Mouse (Mus musculus): ENCODE measurements around the gene Cox8b. TPM values are rescaled to one million over a fixed set of nuclear protein-coding genes. Genes with fewer than 3 reads are reported as not detected.

Gene Cox8b
- total and polyA plus RNA-seq, 3 experiments = not detected

DNA sequence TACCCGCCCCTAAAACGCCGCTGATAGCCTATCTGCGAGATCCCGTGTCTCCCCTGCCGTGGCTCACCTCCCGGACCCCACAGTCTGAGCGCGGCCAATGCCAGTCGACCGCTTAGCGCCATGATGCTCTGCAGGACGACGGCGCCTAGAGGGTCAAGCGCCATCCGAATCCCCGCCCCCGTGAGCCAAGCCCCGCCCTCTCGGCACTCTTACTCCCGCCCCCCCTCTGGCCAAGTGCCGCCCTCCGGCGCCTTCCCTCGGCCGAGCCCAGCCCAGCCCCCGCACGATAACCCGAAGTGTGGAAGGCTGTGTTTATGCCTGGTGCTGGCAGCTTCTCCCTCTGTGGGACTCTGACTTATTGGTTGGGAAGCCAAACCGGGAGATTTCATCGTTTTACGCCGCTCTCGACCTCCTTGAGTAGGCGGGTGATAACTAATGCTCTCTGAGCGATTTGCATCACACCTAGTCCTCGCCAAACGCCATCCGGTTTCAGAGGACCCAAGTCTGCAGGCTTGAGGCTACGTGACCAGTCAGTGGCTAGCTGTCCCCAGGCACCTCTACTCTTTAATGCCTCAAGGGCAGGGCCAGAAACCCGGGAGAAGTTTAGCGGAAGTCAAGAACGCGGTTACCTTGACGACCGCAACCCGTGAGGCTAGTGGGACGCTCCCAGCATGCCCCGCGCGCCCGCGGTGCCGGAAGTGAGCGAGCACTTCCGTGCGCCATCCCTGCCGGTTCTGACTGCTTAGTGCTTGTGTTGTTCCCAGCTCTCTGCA is 18.4 kb downstream of the Cox8b start, which contains the start of the genes Psmd13 and Sirt3:
Psmd13 (plus strand) TSS at position 273 of the 773 bp plus-strand sequence.
Sirt3 (minus strand) TSS at position 614 of the 773 bp plus-strand sequence.
- DNase-seq (ENCODE audit: extremely low read depth) = peak; percentile 94
- peak within 1 kb of the TSS; percentile 67 for H3K27ac ChIP-seq (ENCODE audit: insufficient read depth, low read depth)
- peak within 1 kb of the TSS; percentile 64 for H3K4me2 ChIP-seq (ENCODE audit: insufficient read depth, low read depth, poor library complexity, severe bottlenecking)
- no peaks in the 10 kb centered on the region for H3K9me3 ChIP-seq (replicated peaks; ENCODE audit: low read length)
- peaks cover 29% of the 10 kb centered on the region for H3K79me2 ChIP-seq (replicated peaks; ENCODE audit: control insufficient read depth, extremely low read depth, insufficient read depth, poor library complexity, severe bottlenecking)
- TF ChIP-seq ZNF384 (IDR thresholded peaks at IDR 0.05; ENCODE audit: low read depth, low read length) (no peak), ZC3H11A (IDR thresholded peaks at IDR 0.05; ENCODE audit: low read depth, low read length) (no peak), POLR2A (IDR thresholded peaks at IDR 0.05; ENCODE audit: low read depth, low read length) (peak; percentile 89), KAT2A (IDR thresholded peaks at IDR 0.05; ENCODE audit: insufficient replicate concordance, low read length) (peak; percentile 89; the same call in 1 of the 2 replicates), ZKSCAN1 (IDR thresholded peaks at IDR 0.05; ENCODE audit: borderline replicate concordance, low read depth, low read length) (no peak), TCF12 (IDR thresholded peaks at IDR 0.05; ENCODE audit: low read depth, low read length) (peak; percentile 68), MAX (IDR thresholded peaks at IDR 0.05; ENCODE audit: low read length) (0 out of 2 replicates have a peak, but pooled peaks have one; percentile 2), ELF1 (IDR thresholded peaks at IDR 0.05; ENCODE audit: low read depth, low read length) (peak; percentile 96), CHD2 (IDR thresholded peaks at IDR 0.05; ENCODE audit: low read length) (peak; percentile 55; the same call in 1 of the 2 replicates), TBP (conservative IDR thresholded peaks at IDR 0.05; ENCODE audit: low read depth, low read length) (0 out of 2 replicates have a peak, but pooled peaks have one; percentile 64), ETS1 (conservative IDR thresholded peaks at IDR 0.05; ENCODE audit: low read depth, low read length) (no peak), MXI1 (IDR thresholded peaks at IDR 0.05; ENCODE audit: low read depth, low read length) (peak; percentile 96), NELFE (IDR thresholded peaks at IDR 0.05; ENCODE audit: low read depth, low read length) (peak; percentile 84), HCFC1 (IDR thresholded peaks at IDR 0.05; ENCODE audit: low read depth, low read length) (peak; percentile 91), JUN (IDR thresholded peaks at IDR 0.05; ENCODE audit: insufficient read depth, low read depth, low read length) (no peak), USF2 (conservative IDR thresholded peaks at IDR 0.05; ENCODE audit: low read depth, low read length) (no peak), UBTF (IDR thresholded peaks at IDR 0.05; ENCODE audit: low read depth, low read length) (no peak), POLR2AphosphoS2 (IDR thresholded peaks at IDR 0.05; ENCODE audit: low read depth, low read length) (peak; percentile 69; the same call in 1 of the 2 replicates), MAFK (IDR thresholded peaks at IDR 0.05; ENCODE audit: insufficient replicate concordance, low read length) (no peak), SIN3A (IDR thresholded peaks at IDR 0.05; ENCODE audit: low read length) (peak; percentile 98), ZMIZ1 (IDR thresholded peaks at IDR 0.05; ENCODE audit: low read depth, low read length) (0 out of 2 replicates have a peak, but pooled peaks have one; percentile 5), RCOR1 (conservative IDR thresholded peaks at IDR 0.05; ENCODE audit: low read depth, low read length) (no peak)
- no peaks in the 10 kb centered on the region for H3K27me3 ChIP-seq (replicated peaks)
- in situ Hi-C loops (cut with MboI; ENCODE audit: low pct_ligation_motif_present, low pct_unique_long_range_greater_than_20kb, low sequenced_read_pairs) (no loop called here), dilution Hi-C loops (cut with MboI; ENCODE audit: extremely low pct_ligation_motif_present, extremely low pct_unique_long_range_greater_than_20kb, low sequenced_read_pairs) (no loop called here)
- peak within 1 kb of the TSS; percentile 88 to 91 (median 91) for H3K4me3 ChIP-seq (replicated peaks in 1 of 3; ENCODE audit: low read depth in 2 of 3, low read length in 2 of 3, poor library complexity in 1 of 3)
- H3K9ac ChIP-seq (ENCODE audit: insufficient read depth, low read depth) = peak within 1 kb of the TSS; percentile 93
- H3K36me3 ChIP-seq (replicated peaks in 1 of 2; ENCODE audit: control insufficient read depth in 1 of 2, insufficient read depth in 1 of 2, low read length in 1 of 2) = peaks cover 11 to 45% of the 10 kb centered on the region in 2 experiments
- H3K4me1 ChIP-seq (ENCODE audit: control insufficient read depth in 1 of 2, insufficient read depth in 2 of 2) = peaks cover 18 to 49% of the 10 kb centered on the region in 2 experiments

Data from CH12.LX (cell line).